Mouse (Mus musculus) ES-CJ7 (cell line): ENCODE results near the gene Gm37419.

Experiments
- DNase-seq: peaks from one replicate; pipeline ENCODE4 v3.0.0; 2011; ENCODE audit warnings: low read depth, low spot score

The Gm37419 gene

GRCm38 (mm10) chr16:23993351-23994321 lies 5.4 kb downstream of the Gm37419 start:
- no peak for DNase-seq

- DNase-seq, result no peak
Measured at GRCm38 (mm10) chr16:23996342-23996741, 8.1 kb downstream of the Gm37419 start.

GRCm38 (mm10) chr16:23997228-23997627 lies 8.9 kb downstream of the Gm37419 start:
- no peak for DNase-seq

- DNase-seq, result no peak
Measured at GRCm38 (mm10) chr16:23997912-23998311, 9.6 kb downstream of the Gm37419 start.

GRCm38 (mm10) chr16:24005928-24006327 lies 17.6 kb downstream of the Gm37419 start:
- DNase-seq, result no peak

- no peak for DNase-seq
Measured at GRCm38 (mm10) chr16:24009891-24010290, 21.6 kb downstream of the Gm37419 start.

- DNase-seq, result no peak
Measured at GRCm38 (mm10) chr16:24011306-24011705, 23.0 kb downstream of the Gm37419 start.

GRCm38 (mm10) chr16:24012066-24012465 lies 23.8 kb downstream of the Gm37419 start:
- DNase-seq, result no peak

GRCm38 (mm10) chr16:24014378-24014777 lies 26.1 kb downstream of the Gm37419 start:
- DNase-seq, result no peak

- no peak for DNase-seq
Measured at GRCm38 (mm10) chr16:24016273-24016672, 28.0 kb downstream of the Gm37419 start.

- DNase-seq, result no peak
Measured at GRCm38 (mm10) chr16:24016742-24017141, 28.5 kb downstream of the Gm37419 start.

GRCm38 (mm10) chr16:24021722-24022121 lies 33.4 kb downstream of the Gm37419 start:
- DNase-seq, result no peak

GRCm38 (mm10) chr16:24022605-24023004 lies 34.3 kb downstream of the Gm37419 start:
- DNase-seq, result no peak

GRCm38 (mm10) chr16:24025442-24025841 lies 37.2 kb downstream of the Gm37419 start:
- DNase-seq, result no peak

- peak; percentile 26 for DNase-seq
Measured at GRCm38 (mm10) chr16:24029965-24030672, 41.8 kb downstream of the Gm37419 start.

GRCm38 (mm10) chr16:24033259-24033658 lies 45.0 kb downstream of the Gm37419 start:
- peak; percentile 44 for DNase-seq

GRCm38 (mm10) chr16:24034450-24034849 lies 46.2 kb downstream of the Gm37419 start:
- no peak for DNase-seq

- peak; percentile 37 for DNase-seq
Measured at GRCm38 (mm10) chr16:24035767-24036166, 47.5 kb downstream of the Gm37419 start.

- no peak for DNase-seq
Measured at GRCm38 (mm10) chr16:24036398-24036797, 48.1 kb downstream of the Gm37419 start.
